Mouse (Mus musculus): Measurements from ENCODE around the gene Pole3.
"Not testable (repeated sequence)": the region's sequence is repeated elsewhere in the genome, so short reads cannot be mapped to it uniquely, and the experiment has no call there.

GRCm38 (mm10) chr4:62479593-62479936, 45.3 kb downstream of the Pole3 start:
- TF ChIP-seq POLR2A (IDR thresholded peaks at IDR 0.05; ENCODE audit: low read depth, low read length): not testable (repeated sequence)
- peak; percentile 65; the same call in 1 of the 2 replicates for TF ChIP-seq CTCF (IDR thresholded peaks at IDR 0.05; ENCODE audit: extremely low read depth, insufficient read length, insufficient replicate concordance, low read depth, low read length)
